Mouse (Mus musculus): ENCODE data around the gene Aaed1.
A peak's percentile ranks its signal among the peaks of the same experiment; 100 is the strongest.

DNA sequence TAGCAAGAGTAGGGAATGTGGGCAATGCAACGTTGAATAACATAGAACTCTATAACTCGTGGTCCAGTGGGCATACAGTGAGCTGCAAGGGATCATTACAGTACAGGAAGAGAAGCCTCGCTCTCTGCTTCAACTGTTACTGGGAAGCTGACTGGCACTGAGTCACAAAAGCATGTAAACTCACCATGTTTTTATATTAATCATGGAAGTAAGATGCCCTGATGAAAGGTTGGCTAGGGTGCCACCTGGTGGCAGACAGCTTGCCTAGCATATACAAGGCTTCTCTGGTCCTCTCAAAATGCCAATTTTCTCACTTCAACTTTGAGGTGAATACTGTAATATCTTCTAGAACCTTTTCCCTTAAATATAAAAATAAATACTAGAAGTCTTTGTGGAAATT lies 6.4 kb downstream of the Aaed1 start:
- peak; percentile 74; the same call in 1 of the 2 replicates for TF ChIP-seq CTCF (IDR thresholded peaks at IDR 0.05; ENCODE audit: borderline replicate concordance, insufficient read depth, low read length)
- no peak for TF ChIP-seq POLR2A (IDR thresholded peaks at IDR 0.05; ENCODE audit: low read depth, low read length)
